Mouse (Mus musculus) MEL (cell line): Measurements from ENCODE around the gene Zbtb49. TPM values are rescaled to one million over a fixed set of nuclear protein-coding genes. Genes with fewer than 3 reads are reported as not detected.

ENCODE experiments used
- DNase-seq: peaks from one replicate; pipeline ENCODE4 v3.0.0; 2011; ENCODE audit warnings: low read depth, low spot score
- H3K27ac ChIP-seq: 2 replicates; pipeline ENCODE4 v1.5.1; 2012; ENCODE audit warnings: low read depth, mild to moderate bottlenecking, control low read depth, low read length, moderate library complexity; ENCODE audit not compliant: control insufficient read depth
- H3K27me3 ChIP-seq, 2 experiments: fragments of 150-350 bp in 1 of 2; sonication (generic) in 1 of 2; 2 replicates each; pipeline ENCODE4 v1.6.1; 2012; ENCODE audit warnings: low read length in 2 of 2, mild to moderate bottlenecking in 2 of 2, improper control_type of control experiment in 1 of 2, moderate library complexity in 1 of 2; ENCODE audit not compliant: insufficient read depth in 2 of 2, control insufficient read depth in 1 of 2
- H3K36me3 ChIP-seq, 2 experiments: 2 replicates each; pipeline ENCODE4 v1.6.1; 2012 to 2014; ENCODE audit warnings: low read length in 2 of 2, improper control_type of control experiment in 1 of 2, inconsistent platforms in 1 of 2, mild to moderate bottlenecking in 1 of 2; ENCODE audit not compliant: insufficient read depth in 2 of 2, control insufficient read depth in 1 of 2
- H3K4me1 ChIP-seq, 2 experiments: fragments of 150-350 bp in 1 of 2; sonication (generic) in 1 of 2; 2 replicates each; pipeline ENCODE4 v1.6.1; 2012; ENCODE audit warnings: low read length in 2 of 2, improper control_type of control experiment in 1 of 2, mild to moderate bottlenecking in 1 of 2; ENCODE audit not compliant: insufficient read depth in 2 of 2, control insufficient read depth in 1 of 2
- H3K4me3 ChIP-seq, 2 experiments: fragments of 150-350 bp in 1 of 2; sonication (generic) in 1 of 2; 2 replicates each; pipeline ENCODE4 v1.5.1; 2012; ENCODE audit warnings: low read depth in 2 of 2, low read length in 2 of 2, mild to moderate bottlenecking in 2 of 2, moderate library complexity in 2 of 2, control low read depth in 1 of 2, improper control_type of control experiment in 1 of 2; ENCODE audit not compliant: control insufficient read depth in 1 of 2, insufficient read depth in 1 of 2
- H3K79me2 ChIP-seq: 2 replicates; pipeline ENCODE4 v1.6.1; 2012; ENCODE audit warnings: mild to moderate bottlenecking, low read length, moderate library complexity; ENCODE audit not compliant: control insufficient read depth, poor library complexity, insufficient read depth
- H3K9ac ChIP-seq: 2 replicates; pipeline ENCODE4 v1.6.1; 2012; ENCODE audit warnings: low read depth, mild to moderate bottlenecking, control low read depth, low read length, moderate library complexity; ENCODE audit not compliant: control insufficient read depth, poor library complexity, severe bottlenecking
- H3K9me3 ChIP-seq: fragments of 150-350 bp; sonication (generic); replicated peaks from 2 replicates; pipeline ENCODE4 v1.6.1; 2012; ENCODE audit warnings: mild to moderate bottlenecking, low read length, improper control_type of control experiment, moderate library complexity; ENCODE audit not compliant: insufficient read depth
- CHD1 ChIP-seq: IDR thresholded peaks from 2 replicates; pipeline ENCODE4 v1.6.1; 2012; ENCODE audit warnings: low read depth, mild to moderate bottlenecking, inconsistent platforms, low read length, improper control_type of control experiment
- E2F4 ChIP-seq: IDR thresholded peaks from 2 replicates; pipeline ENCODE4 v1.6.1; 2011; ENCODE audit warnings: low read depth, low read length, improper control_type of control experiment, borderline replicate concordance
- ELF1 ChIP-seq: IDR thresholded peaks from 2 replicates; pipeline ENCODE4 v1.6.1; 2014; ENCODE audit warnings: low read depth, mild to moderate bottlenecking, inconsistent platforms, low read length, improper control_type of control experiment, moderate library complexity
- ETS1 ChIP-seq: IDR thresholded peaks from 2 replicates; pipeline ENCODE4 v1.6.1; 2012; ENCODE audit warnings: low read depth, mild to moderate bottlenecking, inconsistent platforms, low read length, improper control_type of control experiment, moderate library complexity
- GABPA ChIP-seq: IDR thresholded peaks from 2 replicates; pipeline ENCODE4 v1.6.1; 2012; ENCODE audit warnings: low read depth, mild to moderate bottlenecking, inconsistent platforms, low read length, improper control_type of control experiment, moderate library complexity
- HCFC1 ChIP-seq: IDR thresholded peaks from 2 replicates; pipeline ENCODE4 v1.6.1; 2012; ENCODE audit warnings: low read depth, mild to moderate bottlenecking, inconsistent platforms, low read length, improper control_type of control experiment, moderate library complexity
- JUND ChIP-seq: IDR thresholded peaks from 2 replicates; pipeline ENCODE4 v1.6.1; 2011; ENCODE audit warnings: low read depth, mild to moderate bottlenecking, improper control_type of control experiment, low read length
- KAT2A ChIP-seq: conservative IDR thresholded peaks from 2 replicates; pipeline ENCODE4 v1.6.1; 2012; ENCODE audit warnings: low read depth, low read length, improper control_type of control experiment, inconsistent platforms
- MAX ChIP-seq: IDR thresholded peaks from 2 replicates; pipeline ENCODE4 v1.6.1; 2011; ENCODE audit warnings: low read length, improper control_type of control experiment
- MXI1 ChIP-seq: IDR thresholded peaks from 2 replicates; pipeline ENCODE4 v1.6.1; 2011; ENCODE audit warnings: mild to moderate bottlenecking, low read depth, low read length, improper control_type of control experiment
- MYC ChIP-seq: IDR thresholded peaks from 2 replicates; pipeline ENCODE4 v1.6.1; 2011; ENCODE audit warnings: low read depth, mild to moderate bottlenecking, low read length, improper control_type of control experiment, moderate library complexity
- NELFE ChIP-seq: IDR thresholded peaks from 2 replicates; pipeline ENCODE4 v1.6.1; 2011; ENCODE audit warnings: low read depth, low read length, improper control_type of control experiment
- NRF1 ChIP-seq: IDR thresholded peaks from 2 replicates; pipeline ENCODE4 v1.6.1; 2014; ENCODE audit warnings: low read depth, mild to moderate bottlenecking, inconsistent platforms, low read length, improper control_type of control experiment, moderate library complexity; ENCODE audit not compliant: poor library complexity, insufficient read depth, severe bottlenecking
- POLR2A ChIP-seq, 2 experiments: IDR thresholded peaks; 2 replicates each; pipeline ENCODE4 v1.6.1; 2011 to 2012; ENCODE audit warnings: low read length in 2 of 2, mild to moderate bottlenecking in 2 of 2, control low read depth in 1 of 2, improper control_type of control experiment in 1 of 2, low read depth in 1 of 2, moderate library complexity in 1 of 2; ENCODE audit not compliant: control insufficient read depth in 1 of 2, insufficient read depth in 1 of 2, poor library complexity in 1 of 2
- POLR2AphosphoS2 ChIP-seq: IDR thresholded peaks from 2 replicates; pipeline ENCODE4 v1.6.1; 2011; ENCODE audit warnings: low read length, improper control_type of control experiment
- POLR2AphosphoS5 ChIP-seq: IDR thresholded peaks from 2 replicates; pipeline ENCODE4 v1.6.1; 2012; ENCODE audit warnings: low read depth, borderline replicate concordance, mild to moderate bottlenecking, inconsistent platforms, low read length, moderate library complexity, mixed read lengths
- RAD21 ChIP-seq: IDR thresholded peaks from 2 replicates; pipeline ENCODE4 v1.6.1; 2011; ENCODE audit warnings: mild to moderate bottlenecking, low read depth, low read length, improper control_type of control experiment
- SIN3A ChIP-seq: IDR thresholded peaks from 2 replicates; pipeline ENCODE4 v1.6.1; 2012; ENCODE audit warnings: low read length, improper control_type of control experiment, inconsistent platforms
- TBP ChIP-seq: IDR thresholded peaks from 2 replicates; pipeline ENCODE4 v1.8.0; 2011; ENCODE audit warnings: low read depth, low read length, improper control_type of control experiment
- TCF12 ChIP-seq: IDR thresholded peaks from 2 replicates; pipeline ENCODE4 v1.6.1; 2014; ENCODE audit warnings: low read depth, mild to moderate bottlenecking, inconsistent platforms, low read length, improper control_type of control experiment, moderate library complexity
- UBTF ChIP-seq: IDR thresholded peaks from 2 replicates; pipeline ENCODE4 v1.6.1; 2012; ENCODE audit warnings: low read depth, mild to moderate bottlenecking, inconsistent platforms, low read length, improper control_type of control experiment, moderate library complexity, borderline replicate concordance; ENCODE audit not compliant: insufficient read depth
- USF1 ChIP-seq: IDR thresholded peaks from 2 replicates; pipeline ENCODE4 v1.6.1; 2014; ENCODE audit warnings: low read depth, mild to moderate bottlenecking, inconsistent platforms, low read length, improper control_type of control experiment, moderate library complexity
- ZC3H11A ChIP-seq: IDR thresholded peaks from 2 replicates; pipeline ENCODE4 v1.6.1; 2012; ENCODE audit warnings: low read depth, mild to moderate bottlenecking, inconsistent platforms, low read length, improper control_type of control experiment
- ZMIZ1 ChIP-seq: IDR thresholded peaks from 2 replicates; pipeline ENCODE4 v1.6.1; 2012; ENCODE audit warnings: low read depth, mild to moderate bottlenecking, inconsistent platforms, low read length, improper control_type of control experiment, moderate library complexity
- ZNF384 ChIP-seq: IDR thresholded peaks from 2 replicates; pipeline ENCODE4 v1.6.1; 2012; ENCODE audit warnings: low read depth, mild to moderate bottlenecking, inconsistent platforms, low read length, improper control_type of control experiment
- polyA plus RNA-seq, 2 experiments: library from polyadenylated mRNA; stranded (reverse) in 1 of 2; unstranded in 1 of 2; fragments of >175 nt in 1 of 2; fragments of >200 nt in 1 of 2; gene quantifications; 2 replicates each; pipeline versions ENCODE4 v1.2.1 to v1.2.4; 2012; ENCODE audit warnings: low replicate concordance in 2 of 2, low read depth in 1 of 2; ENCODE audit not compliant: insufficient read length in 2 of 2, insufficient read depth in 1 of 2, missing spikeins in 1 of 2
- total RNA-seq: library from RNA; depleted of rRNA; stranded (reverse); fragments of 300-350 nt; gene quantifications from 2 replicates; pipeline ENCODE4 v1.2.3, GENCODE M21; 2012

The Zbtb49 gene
- total and polyA plus RNA-seq, 3 experiments: 16.8 to 17.5 TPM; not detected in 1

DNA sequence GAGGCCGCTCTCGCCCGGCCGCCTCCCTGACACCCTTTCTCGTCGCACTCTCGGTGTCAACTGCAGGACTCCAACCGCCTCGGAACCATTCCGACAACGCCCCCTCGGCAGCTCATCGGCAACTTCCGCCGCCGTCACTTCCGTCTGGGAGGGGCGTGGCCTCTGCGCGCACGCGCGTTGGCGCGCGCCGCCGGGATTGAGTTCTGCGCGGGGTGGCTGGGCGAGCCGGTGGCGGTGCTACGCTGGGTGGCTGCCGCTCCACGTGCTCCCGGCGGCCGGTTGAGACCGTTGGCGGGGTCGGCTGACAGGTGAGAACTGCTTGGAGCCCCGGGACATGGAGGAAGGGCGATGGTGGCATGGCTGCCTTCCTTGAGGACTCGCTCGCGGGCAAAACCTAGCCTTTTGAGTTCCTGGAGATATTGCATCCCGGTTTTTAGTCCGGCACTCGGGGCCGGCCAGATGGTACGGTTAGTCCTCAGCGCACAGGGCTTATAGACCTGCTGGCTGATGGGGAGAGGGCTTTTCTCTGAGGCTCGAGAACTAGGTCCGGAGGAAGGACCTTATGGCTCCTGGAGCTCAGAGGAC is at the start of gene Zbtb49, which contains the start of gene Lyar (continued):
- TF ChIP-seq ZC3H11A: no peak
- TF ChIP-seq ELF1: peak; percentile 84
- TF ChIP-seq MYC: peak; percentile 95

GRCm38 (mm10) chr5:38260107-38260682 is 39.9 kb upstream of the Zbtb49 start, which contains the start of gene Tmem128:
TSS of gene Tmem128 (plus strand) at chr5:38260185.
- Histone ChIP-seq H3K36me3 (peaks cover 2 to 15% of the 10 kb centered on the region in 2 experiments), H3K27me3 (no peaks in the 10 kb centered on the region), H3K9ac (peak within 1 kb of the TSS; percentile 85), H3K9me3 (no peaks in the 10 kb centered on the region), H3K79me2 (peaks cover 14% of the 10 kb centered on the region), H3K4me3 (peak within 1 kb of the TSS; percentile 75 to 88), H3K27ac (peak within 1 kb of the TSS; percentile 87), H3K4me1 (peaks cover 3 to 14% of the 10 kb centered on the region in 2 experiments; a peak in 3 of 4 replicates)
- TF ChIP-seq POLR2AphosphoS5 (no peak), E2F4 (peak; percentile 38; the same call in 1 of the 2 replicates), NELFE (peak; percentile 94), MYC (0 out of 2 replicates have a peak, but pooled peaks have one; percentile 19), POLR2A (IDR thresholded peaks at IDR 0.05; ENCODE audit: control insufficient read depth in 1 of 2, insufficient read depth in 1 of 2, low read depth in 1 of 2, low read length in 2 of 2, poor library complexity in 1 of 2) (peak; percentile 97 to 98), CHD1 (no peak), GABPA (no peak), MXI1 (peak; percentile 61; the same call in 1 of the 2 replicates), POLR2AphosphoS2 (peak; percentile 92), USF1 (no peak), NRF1 (no peak), HCFC1 (peak; percentile 86), RAD21 (no peak), ELF1 (peak; percentile 82), JUND (no peak), UBTF (0 out of 2 replicates have a peak, but pooled peaks have one; percentile 68), MAX (peak; percentile 29; the same call in 1 of the 2 replicates), TCF12 (peak; percentile 49; the same call in 1 of the 2 replicates), ZNF384 (no peak), ETS1 (peak; percentile 38; the same call in 1 of the 2 replicates), ZMIZ1 (peak; percentile 67), ZC3H11A (no peak), SIN3A (peak; percentile 90), KAT2A (peak; percentile 41; the same call in 1 of the 2 replicates), TBP (peak; percentile 84)
- DNase-seq: peak; percentile 86
